Mouse (Mus musculus) spleen, postnatal 4 days (tissue): Measurements from ENCODE around the gene Mtnr1a.

ENCODE experiments used
- DNase-seq, 2 experiments: peaks; one replicate each; pipeline ENCODE4 v3.0.0; 2022; ENCODE audit warnings: low spot score in 2 of 2

Mtnr1a gene

DNA sequence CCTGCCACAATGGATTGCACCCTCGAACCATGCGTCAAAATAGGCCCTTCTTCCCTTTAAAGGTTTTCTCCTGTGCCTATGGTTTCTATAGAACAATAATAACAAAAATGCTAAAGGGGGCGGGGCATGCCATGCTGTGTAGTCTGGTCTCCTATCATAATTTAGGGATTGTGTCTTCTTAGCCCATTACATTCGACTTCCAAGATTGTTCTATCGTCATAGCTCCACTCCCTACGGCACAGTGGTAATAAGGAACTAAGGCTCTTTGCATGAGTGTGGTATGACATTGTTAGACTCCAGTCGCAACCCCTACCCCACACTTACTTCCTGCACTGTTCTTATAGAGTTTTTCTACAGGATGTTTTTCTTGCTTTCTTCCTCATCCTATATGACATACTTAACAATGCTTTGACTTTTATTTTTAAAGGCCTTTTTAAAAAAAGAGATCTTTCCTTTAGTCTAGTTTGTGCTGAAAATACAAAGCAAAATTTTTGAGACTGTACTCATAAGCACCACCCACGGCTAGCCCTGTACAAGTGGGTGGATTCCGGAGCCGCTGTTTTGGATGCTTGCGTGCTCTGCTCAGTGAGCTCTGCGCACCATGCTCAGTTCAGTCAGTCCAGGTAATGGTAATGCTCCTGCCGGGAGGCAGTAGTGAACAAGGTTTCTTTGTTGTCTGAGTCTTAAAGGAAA, 40.6 kb downstream of the Mtnr1a start:
- DNase-seq, result no peak

DNA sequence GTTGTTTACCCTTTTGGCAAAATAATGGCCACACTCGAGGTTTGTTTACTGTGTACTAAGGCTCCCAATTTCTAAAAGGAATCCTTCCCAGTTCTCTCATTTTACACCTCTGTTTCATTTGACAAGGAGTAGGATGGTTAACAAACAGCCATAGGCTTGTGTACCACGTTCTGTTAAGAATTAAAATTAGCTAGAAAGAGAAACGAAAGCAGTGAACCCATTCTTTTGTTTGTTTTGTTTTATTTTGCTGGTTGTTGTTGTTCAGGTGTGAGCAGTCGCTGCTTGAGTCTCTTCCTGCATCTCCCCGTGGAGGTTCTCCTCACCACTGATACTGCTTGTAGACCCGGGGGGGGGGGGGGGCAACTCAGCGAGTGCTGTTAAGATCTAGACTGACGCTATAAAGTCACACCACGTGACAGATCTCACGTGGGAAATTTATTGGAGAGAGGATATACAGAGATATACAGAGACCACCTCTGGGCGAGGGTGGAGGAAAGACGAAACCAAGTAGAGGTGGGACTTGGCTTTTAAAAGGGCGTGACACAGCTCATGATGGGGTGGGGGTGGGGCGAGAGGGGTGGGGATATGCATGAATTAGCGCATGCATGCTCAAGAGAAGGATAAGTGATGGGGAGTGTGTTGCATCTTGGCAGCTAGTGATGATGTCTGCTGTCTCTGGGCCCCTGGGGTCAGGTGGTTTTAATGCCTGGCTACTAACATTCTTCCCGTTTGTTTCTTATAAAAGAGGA, 41.3 kb downstream of the Mtnr1a start:
- DNase-seq, result no peak

DNA sequence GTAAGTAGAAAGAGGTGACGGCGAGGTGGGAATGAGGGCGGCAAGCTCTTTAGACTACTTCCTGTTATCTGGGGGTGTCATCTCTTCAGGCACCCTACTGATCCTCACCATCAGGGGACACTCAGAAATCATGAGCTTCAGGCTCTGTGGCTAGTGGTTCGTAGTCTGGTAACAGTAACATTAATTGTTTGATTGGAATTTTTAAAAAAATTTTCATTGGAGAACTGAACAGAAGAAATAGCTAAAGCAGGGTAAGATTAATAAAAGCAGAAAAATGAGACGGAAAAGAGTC, 41.8 kb downstream of the Mtnr1a start:
- DNase-seq, result no peak

DNA sequence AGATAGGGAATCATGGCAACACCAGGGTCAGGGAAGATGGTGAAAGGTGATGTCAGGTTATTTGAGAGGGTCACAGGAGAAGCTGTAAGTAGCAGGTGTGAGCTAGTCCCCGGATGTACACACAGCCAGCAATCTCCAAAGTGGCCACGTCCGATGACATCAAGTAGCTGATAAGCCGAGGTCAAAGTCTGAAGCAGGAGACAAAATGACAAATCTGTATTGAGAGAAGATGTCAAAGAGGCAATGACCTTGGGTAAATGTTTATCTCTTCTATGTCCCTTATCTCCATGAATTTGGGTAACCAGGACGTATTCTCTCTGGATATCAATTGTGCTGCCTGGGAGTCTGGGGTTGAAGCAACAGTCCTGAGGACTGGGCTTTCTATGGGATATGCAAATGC, 42.9 kb downstream of the Mtnr1a start:
- no peak for DNase-seq

DNA sequence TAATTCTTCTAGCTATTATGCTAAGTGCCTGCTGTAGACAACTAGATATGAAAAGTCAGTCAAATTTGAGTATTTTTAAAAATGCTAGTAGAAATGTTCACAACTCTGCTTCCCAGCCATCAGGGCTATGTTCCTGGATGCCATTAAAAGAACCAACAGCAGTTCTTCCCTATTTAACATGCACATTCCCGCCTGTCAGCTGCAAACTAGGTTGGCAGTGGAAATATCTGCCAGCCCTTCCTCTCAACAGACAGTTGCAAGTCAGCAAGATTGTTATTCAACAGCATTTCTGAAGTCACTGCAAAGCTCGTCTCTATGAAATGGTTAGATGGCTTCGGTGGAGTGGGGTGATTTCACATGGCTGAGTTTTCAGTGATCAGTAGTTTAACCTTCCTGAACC, 48.7 kb downstream of the Mtnr1a start:
- DNase-seq, result no peak

DNA sequence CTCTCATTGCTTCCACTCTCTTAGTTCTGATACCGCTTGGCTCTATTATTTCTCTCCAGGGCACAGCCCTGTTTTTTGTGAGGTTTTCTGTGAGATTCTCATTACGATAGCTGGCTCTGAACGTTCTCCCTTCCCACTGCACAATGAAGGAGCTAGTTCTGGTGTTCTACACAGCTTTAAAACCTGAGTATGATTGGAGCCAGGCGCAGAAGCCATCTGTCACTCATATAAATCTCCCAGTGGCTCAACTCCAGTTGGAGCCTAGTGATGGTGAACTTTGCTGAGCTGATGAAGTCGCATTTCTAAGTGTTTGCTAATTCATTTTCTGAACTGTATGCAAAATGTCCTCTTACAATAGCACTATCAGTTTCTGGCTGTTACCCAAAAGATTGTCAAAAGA, 56.7 kb downstream of the Mtnr1a start:
- no peak for DNase-seq
